8 mouse cellular contexts compared by ENCODE assay signal in the genomic region with DNA sequence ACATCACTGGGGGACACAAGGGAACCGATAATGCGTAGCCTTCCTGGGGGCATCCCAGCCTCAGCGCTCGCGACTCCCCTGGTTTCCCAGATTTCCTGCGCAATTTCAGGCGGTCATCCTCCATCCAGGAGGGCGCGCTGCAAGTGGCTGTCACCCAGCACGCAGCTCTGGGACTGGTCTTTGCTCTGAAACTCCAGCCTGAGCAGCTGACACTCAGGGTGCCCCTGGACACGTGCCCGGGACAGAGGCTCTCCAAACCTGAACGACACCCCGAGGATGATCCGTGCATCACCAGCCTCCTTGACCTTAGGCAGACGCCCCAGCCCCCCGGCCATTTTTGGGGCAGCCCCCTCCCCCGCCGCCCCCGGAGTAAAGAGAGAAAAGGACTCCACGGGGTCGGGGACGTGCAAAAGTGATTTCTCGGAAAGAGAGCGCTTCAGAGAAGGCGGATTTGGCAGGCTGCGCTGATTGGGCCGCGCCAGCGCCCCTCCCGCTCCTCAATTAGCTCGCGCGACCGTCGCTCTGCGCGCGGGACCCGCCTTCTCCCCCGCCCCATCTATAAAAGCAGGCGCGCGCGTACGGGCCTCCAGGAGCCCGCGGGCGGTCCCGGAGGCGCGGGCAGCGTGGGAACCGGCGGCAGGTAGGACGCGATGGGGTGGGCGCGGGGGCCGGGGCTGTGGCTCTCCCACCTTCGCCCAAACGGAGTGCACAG. TPM values are rescaled to one million over a fixed set of nuclear protein-coding genes. Genes with fewer than 3 reads are reported as not detected.
A peak's percentile ranks its signal among the peaks of the same experiment; 100 is the strongest.
DNase-seq lines count a peak whose midpoint lies in the region; ATAC-seq and TF ChIP-seq lines count a peak whose summit lies in the region.

A gene (plus strand): TSS at position 589 of the 712 bp plus-strand sequence.

- peak; percentile 91 for TF ChIP-seq POLR2A in CH12.LX (IDR thresholded peaks at IDR 0.05; ENCODE audit: low read depth, low read length)

- H3K36me3 ChIP-seq in CH12.LX (replicated peaks in 1 of 2; ENCODE audit: control insufficient read depth in 1 of 2, insufficient read depth in 1 of 2, low read length in 1 of 2) = peaks cover 4 to 24% of the 10 kb centered on the region in 2 experiments
- no peaks in the 10 kb centered on the region for H3K36me3 ChIP-seq in forebrain, embryonic 16.5 days (ENCODE audit: control insufficient read depth, insufficient read depth)
- no peaks in the 10 kb centered on the region for H3K36me3 ChIP-seq in liver, embryonic 16.5 days (ENCODE audit: control insufficient read depth, insufficient read depth)
- H3K36me3 ChIP-seq in neural tube, embryonic 12.5 days = no peaks in the 10 kb centered on the region
- H3K36me3 ChIP-seq in stomach, embryonic 16.5 days (ENCODE audit: control insufficient read depth, insufficient read depth, low read length) = no peaks in the 10 kb centered on the region

- DNase-seq in CH12.LX (ENCODE audit: extremely low read depth) = peak; percentile 75
- DNase-seq in cerebellum, adult 18-20 months = peak; percentile 15 to 49
- DNase-seq in heart, postnatal 14 days = peak; percentile 93
- DNase-seq in kidney, postnatal 4 days = peak; percentile 89 to 94

- no peak within 1 kb of the TSS for H3K27ac ChIP-seq in CH12.LX (ENCODE audit: insufficient read depth, low read depth)
- no peak within 1 kb of the TSS for H3K27ac ChIP-seq in forebrain, embryonic 16.5 days (ENCODE audit: low read length)
- no peak within 1 kb of the TSS for H3K27ac ChIP-seq in liver, embryonic 16.5 days (ENCODE audit: low read length)
- no peak within 1 kb of the TSS for H3K27ac ChIP-seq in neural tube, embryonic 12.5 days
- H3K27ac ChIP-seq in stomach, embryonic 16.5 days (ENCODE audit: low read length) = peak within 1 kb of the TSS; percentile 38

- no peak for TF ChIP-seq EP300 in CH12.LX (IDR thresholded peaks at IDR 0.05; ENCODE audit: low read length)

- 0 out of 4 replicates have a peak, but pooled peaks of 1 of the 2 experiments have one; percentile 1 for TF ChIP-seq CTCF in CH12.LX (conservative IDR thresholded peaks at IDR 0.05 in 1 of 2, IDR thresholded peaks at IDR 0.05 in 1 of 2; ENCODE audit: low read depth in 2 of 2, low read length in 2 of 2)

- peak within 1 kb of the TSS; percentile 94 for H3K4me2 ChIP-seq in CH12.LX (ENCODE audit: insufficient read depth, low read depth, poor library complexity, severe bottlenecking)
- H3K4me2 ChIP-seq in forebrain, embryonic 16.5 days (ENCODE audit: low read length) = peak within 1 kb of the TSS; percentile 99
- H3K4me2 ChIP-seq in liver, embryonic 16.5 days (ENCODE audit: low read depth, low read length) = peak within 1 kb of the TSS; percentile 67
- peak within 1 kb of the TSS; percentile 96 for H3K4me2 ChIP-seq in neural tube, embryonic 12.5 days (replicated peaks)
- H3K4me2 ChIP-seq in stomach, embryonic 16.5 days (ENCODE audit: low read depth, low read length) = peak within 1 kb of the TSS; percentile 100

- peak within 1 kb of the TSS; percentile 58 to 66 (median 58) for H3K4me3 ChIP-seq in CH12.LX (replicated peaks in 1 of 3; ENCODE audit: low read depth in 2 of 3, low read length in 2 of 3, poor library complexity in 1 of 3)
- peak within 1 kb of the TSS; percentile 63 for H3K4me3 ChIP-seq in forebrain, embryonic 16.5 days (replicated peaks; ENCODE audit: low read length)
- peak within 1 kb of the TSS; percentile 52 for H3K4me3 ChIP-seq in liver, embryonic 16.5 days (ENCODE audit: low read depth, low read length)
- H3K4me3 ChIP-seq in neural tube, embryonic 12.5 days = peak within 1 kb of the TSS; percentile 46
- H3K4me3 ChIP-seq in stomach, embryonic 16.5 days (replicated peaks; ENCODE audit: low read length) = peak within 1 kb of the TSS; percentile 64

- H3K9ac ChIP-seq in CH12.LX (ENCODE audit: insufficient read depth, low read depth) = peak within 1 kb of the TSS; percentile 64
- H3K9ac ChIP-seq in forebrain, embryonic 16.5 days (replicated peaks; ENCODE audit: low read depth, low read length) = peak within 1 kb of the TSS; percentile 61
- peak within 1 kb of the TSS; percentile 33 for H3K9ac ChIP-seq in liver, embryonic 16.5 days (ENCODE audit: low read depth, low read length)
- H3K9ac ChIP-seq in neural tube, embryonic 12.5 days = peak within 1 kb of the TSS; percentile 55
- peak within 1 kb of the TSS; percentile 62 for H3K9ac ChIP-seq in stomach, embryonic 16.5 days (ENCODE audit: low read length)

- H3K9me3 ChIP-seq in CH12.LX (replicated peaks; ENCODE audit: low read length) = no peaks in the 10 kb centered on the region
- no peaks in the 10 kb centered on the region for H3K9me3 ChIP-seq in forebrain, embryonic 16.5 days (ENCODE audit: control insufficient read depth, low read length)
- H3K9me3 ChIP-seq in liver, embryonic 16.5 days (replicated peaks; ENCODE audit: control insufficient read depth, low read length) = no peaks in the 10 kb centered on the region
- no peaks in the 10 kb centered on the region for H3K9me3 ChIP-seq in neural tube, embryonic 12.5 days
- no peaks in the 10 kb centered on the region for H3K9me3 ChIP-seq in stomach, embryonic 16.5 days (replicated peaks; ENCODE audit: control insufficient read depth, low read length)

- TF ChIP-seq RAD21 in CH12.LX (IDR thresholded peaks at IDR 0.05; ENCODE audit: low read depth, low read length) = no peak

- in situ Hi-C loops in CH12.LX (cut with MboI; ENCODE audit: low pct_ligation_motif_present, low pct_unique_long_range_greater_than_20kb, low sequenced_read_pairs) = loop anchor here (5.0 kb wide), 1 partner anchor 34 kb away; no protein-coding TSS in a partner anchor

- H3K4me1 ChIP-seq in CH12.LX (ENCODE audit: control insufficient read depth in 1 of 2, insufficient read depth in 2 of 2) = peaks cover 18 to 50% of the 10 kb centered on the region in 2 experiments
- H3K4me1 ChIP-seq in forebrain, embryonic 16.5 days (replicated peaks; ENCODE audit: control insufficient read depth, insufficient read depth, low read length) = peaks cover 11% of the 10 kb centered on the region
- H3K4me1 ChIP-seq in liver, embryonic 16.5 days (ENCODE audit: control insufficient read depth, low read depth, low read length) = no peaks in the 10 kb centered on the region; the same call in 1 of the 2 replicates
- H3K4me1 ChIP-seq in neural tube, embryonic 12.5 days = peaks cover 18% of the 10 kb centered on the region
- H3K4me1 ChIP-seq in stomach, embryonic 16.5 days (ENCODE audit: control insufficient read depth, insufficient read depth, low read length) = peaks cover 19% of the 10 kb centered on the region

- dilution Hi-C loops in CH12.LX (cut with MboI; ENCODE audit: extremely low pct_ligation_motif_present, extremely low pct_unique_long_range_greater_than_20kb, low sequenced_read_pairs) = no loop called here

- H3K27me3 ChIP-seq in CH12.LX (replicated peaks) = peaks cover 35% of the 10 kb centered on the region
- peaks cover 19% of the 10 kb centered on the region for H3K27me3 ChIP-seq in forebrain, embryonic 16.5 days (replicated peaks; ENCODE audit: control insufficient read depth, insufficient read depth, low read length)
- peaks cover 25% of the 10 kb centered on the region for H3K27me3 ChIP-seq in liver, embryonic 16.5 days (ENCODE audit: control insufficient read depth, insufficient read depth, low read depth, low read length)
- peaks cover 34% of the 10 kb centered on the region for H3K27me3 ChIP-seq in neural tube, embryonic 12.5 days (replicated peaks)
- H3K27me3 ChIP-seq in stomach, embryonic 16.5 days (ENCODE audit: control insufficient read depth, insufficient read depth, low read length) = no peaks in the 10 kb centered on the region

- under 1% methylated on average over 60 of the region's 62 CpGs for WGBS in forebrain, embryonic 16.5 days
- WGBS in liver, embryonic 16.5 days (ENCODE audit: insufficient replicate concordance) = under 1% methylated on average over 61 of the region's 62 CpGs
- WGBS in neural tube, embryonic 12.5 days = under 1% methylated on average over 62 of the region's 62 CpGs
- WGBS in stomach, embryonic 16.5 days = under 1% methylated on average over 62 of the region's 62 CpGs

- no peaks in the 10 kb centered on the region; the same call in 1 of the 2 replicates for H3K79me2 ChIP-seq in CH12.LX (replicated peaks; ENCODE audit: control insufficient read depth, extremely low read depth, insufficient read depth, poor library complexity, severe bottlenecking)

- intact Hi-C loops in heart, postnatal 14 days (cut with DNase I) = loop anchor here (5.0 kb wide), 2 partner anchors 39 to 54 kb away; no protein-coding TSS in a partner anchor

- peak; percentile 97 for ATAC-seq in forebrain, embryonic 16.5 days
- ATAC-seq in liver, embryonic 16.5 days (ENCODE audit: low read depth) = peak; percentile 88
- peak; percentile 85 for ATAC-seq in neural tube, embryonic 12.5 days (ENCODE audit: low FRiP score, low read depth)
- peak; percentile 93 for ATAC-seq in stomach, embryonic 16.5 days (ENCODE audit: insufficient read depth, low FRiP score)

TF ChIP-seq in CH12.LX, 34 proteins besides CTCF, POLR2A, EP300 and RAD21 (continues in another document):
- no peak for TF ChIP-seq JUN (IDR thresholded peaks at IDR 0.05; ENCODE audit: insufficient read depth, low read depth, low read length)
- TF ChIP-seq HCFC1 (IDR thresholded peaks at IDR 0.05; ENCODE audit: low read depth, low read length) = no peak
- no peak for TF ChIP-seq KAT2A (IDR thresholded peaks at IDR 0.05; ENCODE audit: insufficient replicate concordance, low read length)
- peak; percentile 69 for TF ChIP-seq NELFE (IDR thresholded peaks at IDR 0.05; ENCODE audit: low read depth, low read length)
- no peak for TF ChIP-seq IRF4 (IDR thresholded peaks at IDR 0.05; ENCODE audit: low read depth, low read length)
- TF ChIP-seq MAX (IDR thresholded peaks at IDR 0.05; ENCODE audit: low read length) = peak; percentile 70
- no peak for TF ChIP-seq TCF12 (IDR thresholded peaks at IDR 0.05; ENCODE audit: low read depth, low read length)
- TF ChIP-seq BHLHE40 (IDR thresholded peaks at IDR 0.05; ENCODE audit: low read depth, low read length) = peak; percentile 79
- TF ChIP-seq POLR2AphosphoS2 (IDR thresholded peaks at IDR 0.05; ENCODE audit: low read depth, low read length) = no peak
- TF ChIP-seq E2F4 (IDR thresholded peaks at IDR 0.05; ENCODE audit: insufficient replicate concordance, low read depth, low read length) = 0 out of 2 replicates have a peak, but pooled peaks have one; percentile 15
- TF ChIP-seq SMC3 (IDR thresholded peaks at IDR 0.05; ENCODE audit: low read depth, low read length) = no peak
- peak; percentile 33; the same call in 1 of the 2 replicates for TF ChIP-seq SIN3A (IDR thresholded peaks at IDR 0.05; ENCODE audit: low read length)

RNA-seq across cellular contexts. Expression of the gene that starts here (rescaled TPM):
- 16.3 and 17.7 TPM in 2 replicates for total RNA-seq in CH12.LX (2012; rRNA removed)
- 11.2 and 13.3 TPM in 2 replicates for total RNA-seq in CH12.LX (2014; rRNA removed)
- 34.3 and 37.4 TPM in 2 replicates for polyA plus RNA-seq in CH12.LX (2012; ENCODE audit: insufficient read length, low read depth)
- polyA plus RNA-seq in forebrain, embryonic 16.5 days (2015; fragmentation: Nextera tagmentation; extraction: Ambion mirVana) = 3.6 and 4.2 TPM in 2 replicates
- 1 to 10 TPM; 3.9 to 4.3 TPM for total RNA-seq in heart, postnatal 14 days (2021)
- 17.4 and 18.9 TPM in 2 replicates for polyA plus RNA-seq in liver, embryonic 16.5 days (2015; fragmentation: Nextera tagmentation; extraction: Ambion mirVana)
- 5.5 and 6.0 TPM in 2 replicates for polyA plus RNA-seq in neural tube, embryonic 12.5 days (2016; fragmentation: Nextera tagmentation; extraction: Ambion mirVana)
- 22.3 and 25.4 TPM in 2 replicates for polyA plus RNA-seq in stomach, embryonic 16.5 days (2015; fragmentation: Nextera tagmentation; extraction: Ambion mirVana)

Comparison
In these comparisons a context has a peak if more than half of its experiments do, and no peak if none do; other contexts are left out.
1. DNase-seq: peak in every context shown above with its lines; median percentile 93 in heart, postnatal 14 days; 92 in kidney, postnatal 4 days; 75 in CH12.LX; 32 in cerebellum, adult 18-20 months.